Mouse (Mus musculus) myocyte (in vitro differentiated cells): Measurements from ENCODE around the gene Med13l.
A peak's percentile ranks its signal among the peaks of the same experiment; 100 is the strongest.

Experiments
- E2F4 ChIP-seq: IDR thresholded peaks from one replicate; pipeline ENCODE4 v1.6.1; 2011; ENCODE audit warnings: mild to moderate bottlenecking, control low read depth, moderate library complexity; ENCODE audit not compliant: insufficient read depth
- MAX ChIP-seq: IDR thresholded peaks from one replicate; pipeline ENCODE4 v1.6.1; 2011; ENCODE audit warnings: low read depth, mild to moderate bottlenecking, control low read depth
- MYOD1 ChIP-seq, 3 experiments: IDR thresholded peaks; one replicate each; pipeline ENCODE4 v1.6.1; 2011; ENCODE audit warnings: control low read depth in 2 of 3, low read depth in 2 of 3, mild to moderate bottlenecking in 2 of 3, moderate library complexity in 1 of 3; ENCODE audit not compliant: insufficient read length in 2 of 3, control insufficient read depth in 1 of 3
- POLR2A ChIP-seq: IDR thresholded peaks from one replicate; pipeline ENCODE4 v1.6.1; 2011; ENCODE audit warnings: low read depth, mild to moderate bottlenecking, control low read depth, moderate library complexity; ENCODE audit not compliant: insufficient read length
- POLR2AphosphoS2 ChIP-seq: IDR thresholded peaks from one replicate; pipeline ENCODE4 v1.6.1; 2011; ENCODE audit warnings: low read depth, control low read depth; ENCODE audit not compliant: insufficient read length
- TCF12 ChIP-seq: IDR thresholded peaks from one replicate; pipeline ENCODE4 v1.6.1; 2011; ENCODE audit warnings: mild to moderate bottlenecking, control low read depth; ENCODE audit not compliant: poor library complexity, insufficient read depth, severe bottlenecking
- TCF3 ChIP-seq: IDR thresholded peaks from one replicate; pipeline ENCODE4 v1.6.1; 2011; ENCODE audit warnings: low read depth, control low read depth; ENCODE audit not compliant: insufficient read length
- USF1 ChIP-seq: IDR thresholded peaks from one replicate; pipeline ENCODE4 v1.6.1; 2011; ENCODE audit warnings: low read depth, mild to moderate bottlenecking, control low read depth, moderate library complexity

- TF ChIP-seq POLR2A, result no peak
- no peak for TF ChIP-seq POLR2AphosphoS2
- no peak for TF ChIP-seq E2F4
- TF ChIP-seq MAX, result no peak
- no peak for TF ChIP-seq USF1
- TF ChIP-seq TCF3, result no peak
- peak; percentile 27 for TF ChIP-seq TCF12
- TF ChIP-seq MYOD1 (IDR thresholded peaks at IDR 0.05; ENCODE audit: control insufficient read depth in 1 of 3, insufficient read length in 2 of 3, low read depth in 2 of 3), result peak; percentile 60 to 70 (median 64)
These were observed 249.1 kb downstream of the Med13l start for GRCm38 (mm10) chr5:118809588-118809987.
